Comparison of ENCODE assay signal across 9 mouse cellular contexts in genomic region chrX:143739171-143739570, GRCm38 (mm10).
DNase-seq lines count a peak whose midpoint lies in the region; ATAC-seq and TF ChIP-seq lines count a peak whose summit lies in the region.
"Had no signal": no experiment of that assay in that cellular context is flagged by ENCODE, and none has a peak within 500 bp of the region (broad histone marks: within the 10 kb centered on the region; RNA-seq: fewer than 3 reads in every experiment).

No protein-coding gene starts in this region.

- ATAC-seq in G1E (ENCODE audit: extremely low read depth, insufficient number of reproducible peaks, low FRiP score, poor library complexity, severe bottlenecking) = peak; percentile 60; the same call in 1 of the 2 replicates

- H3K4me3 ChIP-seq in layer of hippocampus, adult 2 months = no peak overlapping the region
- H3K4me3 ChIP-seq in G1E (ENCODE audit: low read depth, low read length) = no peak overlapping the region
- H3K4me3 ChIP-seq: liver, embryonic 13.5 days; stomach, embryonic 15.5 days had no signal

- no peaks in the 10 kb centered on the region for H3K36me3 ChIP-seq in G1E (replicated peaks)
- H3K36me3 ChIP-seq: liver, embryonic 13.5 days; stomach, embryonic 15.5 days had no signal

- TF ChIP-seq CTCF in layer of hippocampus, adult 2 months (conservative IDR thresholded peaks at IDR 0.05) = peak; percentile 76
- no peak for TF ChIP-seq CTCF in G1E (IDR thresholded peaks at IDR 0.05; ENCODE audit: low read depth, low read length)

- no peaks in the 10 kb centered on the region for H3K27me3 ChIP-seq in G1E (ENCODE audit: insufficient read depth, low read length)
- H3K27me3 ChIP-seq: liver, embryonic 13.5 days; stomach, embryonic 15.5 days had no signal

- no peaks in the 10 kb centered on the region for H3K4me1 ChIP-seq in G1E (ENCODE audit: insufficient read depth, low read depth, low read length)
- H3K4me1 ChIP-seq: liver, embryonic 13.5 days; stomach, embryonic 15.5 days had no signal

- H3K9me3 ChIP-seq in G1E (replicated peaks) = no peaks in the 10 kb centered on the region
- H3K9me3 ChIP-seq: liver, embryonic 13.5 days; stomach, embryonic 15.5 days had no signal

- H3K27ac ChIP-seq in layer of hippocampus, adult 2 months = no peak overlapping the region
- H3K27ac ChIP-seq: liver, embryonic 13.5 days; stomach, embryonic 15.5 days had no signal

- DNase-seq in layer of hippocampus, adult 2 months (ENCODE audit: low spot score in 2 of 2) = peak; percentile 10 to 40
- no peak for DNase-seq in layer of hippocampus, adult 9-10 months (ENCODE audit: low spot score)
- DNase-seq in G1E (ENCODE audit: low spot score) = no peak
- peak; percentile 27 to 37 for DNase-seq in adrenal gland, postnatal 36 days
- DNase-seq in gastrocnemius, postnatal 10 days = peak; percentile 26
- peak; percentile 1 for DNase-seq in lung, postnatal 25 days (ENCODE audit: low spot score)
- no peak for DNase-seq in B cell, adult 2 months
- DNase-seq: liver, embryonic 13.5 days had no signal

Comparison
In these comparisons a context has a peak if more than half of its experiments do, and no peak if none do; other contexts are left out.
1. DNase-seq: peak in layer of hippocampus, adult 2 months (2 of 2), adrenal gland, postnatal 36 days (2 of 2), gastrocnemius, postnatal 10 days (single experiment) and lung, postnatal 25 days (single experiment); none in layer of hippocampus, adult 9-10 months (single experiment), G1E (single experiment) and B cell, adult 2 months (0 of 2).